ENCODE assay signal across 8 mouse cellular contexts in genomic region chr3:115712808-115713200, GRCm38 (mm10). TPM values are rescaled to one million over a fixed set of nuclear protein-coding genes. Genes with fewer than 3 reads are reported as not detected.
A peak's percentile ranks its signal among the peaks of the same experiment; 100 is the strongest.
DNase-seq lines count a peak whose midpoint lies in the region; ATAC-seq lines count a peak whose summit lies in the region.

No protein-coding gene starts in this region.

- H3K9me3 ChIP-seq in hindbrain, embryonic 14.5 days (ENCODE audit: control insufficient read depth, low read length), result no peaks in the 10 kb centered on the region

- no peak overlapping the region; the same call in 1 of the 2 replicates for H3K27ac ChIP-seq in hindbrain, embryonic 14.5 days

- WGBS in hindbrain, embryonic 14.5 days, result 22% methylated on average over 9 of the region's 9 CpGs

- H3K4me2 ChIP-seq in hindbrain, embryonic 14.5 days (replicated peaks), result peak overlapping the region; percentile 86

- no peaks in the 10 kb centered on the region for H3K36me3 ChIP-seq in hindbrain, embryonic 14.5 days (replicated peaks; ENCODE audit: control insufficient read depth, insufficient read depth)

- peaks cover 15% of the 10 kb centered on the region; the same call in 1 of the 2 replicates for H3K27me3 ChIP-seq in hindbrain, embryonic 14.5 days (ENCODE audit: control insufficient read depth, insufficient read depth, low read length)

- H3K4me3 ChIP-seq in hindbrain, embryonic 14.5 days (replicated peaks; ENCODE audit: low read length), result peak overlapping the region; percentile 42

- 0 out of 2 replicates have a peak, but pooled peaks cover 8% of the 10 kb centered on the region for H3K4me1 ChIP-seq in hindbrain, embryonic 14.5 days (replicated peaks; ENCODE audit: control insufficient read depth, insufficient read depth, low read length)

- H3K9ac ChIP-seq in hindbrain, embryonic 14.5 days, result peak overlapping the region; percentile 46; the same call in 1 of the 2 replicates

- no peak for ATAC-seq in hindbrain, embryonic 14.5 days (ENCODE audit: low FRiP score)

- DNase-seq in Muller cell, postnatal 12 days (ENCODE audit: inconsistent ontology term), result peak; percentile 73
- DNase-seq in cerebellum, postnatal 10 days, result peak; percentile 85 to 88
- peak; percentile 47 to 60 for DNase-seq in frontal cortex, postnatal 14 days (ENCODE audit: low spot score in 2 of 2)
- DNase-seq in hindbrain, embryonic 14.5 days (ENCODE audit: low spot score), result peak; percentile 74
- peak; percentile 57 to 76 for DNase-seq in layer of hippocampus, postnatal 25 days (ENCODE audit: extremely low spot score in 1 of 2, low spot score in 1 of 2)
- peak; percentile 83 for DNase-seq in lung, postnatal 14 days
- DNase-seq in retina, postnatal 1 day, result peak; percentile 85
- peak; percentile 78 for DNase-seq in thymus, postnatal 4 days

RNA-seq across cellular contexts. Expression of gene S1pr1, which starts 2.1 kb away (rescaled TPM):
- 25.0 and 30.7 TPM in 2 replicates for polyA plus RNA-seq in hindbrain, embryonic 14.5 days (2014; fragmentation: Nextera tagmentation; extraction: Ambion mirVana)
- 10 to 100 TPM; 94.9 to 95.2 TPM for total RNA-seq in layer of hippocampus, postnatal 25 days (2021)
